Mouse (Mus musculus) T-helper 17 cell (primary cell): ENCODE data around the gene Lekr1.

Source experiments
- in situ Hi-C, 2 experiments: fragments of 300-600 bp; cut with MboI, MseI; formaldehyde crosslinking; loops; 1 replicate in 1 of 2; 2 replicates in 1 of 2; pipeline ENCODE4 v1.15.1; 2025; ENCODE audit warnings: high pct_unique_total_duplicates in 2 of 2

Gene Lekr1

GRCm38 (mm10) chr3:65829230-65829629 is 163.2 kb downstream of the Lekr1 start:
- in situ Hi-C loops, result no loop called here

- in situ Hi-C loops, result loop anchor here in 1 of 2 experiments (10.0 kb wide), 1 partner anchor 915 kb away; no protein-coding TSS in a partner anchor
Measured at GRCm38 (mm10) chr3:65829943-65830483, 164.0 kb downstream of the Lekr1 start.

- in situ Hi-C loops, result loop anchor here in 1 of 2 experiments (10.0 kb wide), 1 partner anchor 914 kb away; no protein-coding TSS in a partner anchor
Measured at GRCm38 (mm10) chr3:65830801-65831200, 164.8 kb downstream of the Lekr1 start.

GRCm38 (mm10) chr3:65832398-65832797 is 166.4 kb downstream of the Lekr1 start:
- in situ Hi-C loops, result loop anchor here in 1 of 2 experiments (10.0 kb wide), 1 partner anchor 912 kb away; no protein-coding TSS in a partner anchor

GRCm38 (mm10) chr3:65836435-65836834 is 170.4 kb downstream of the Lekr1 start:
- in situ Hi-C loops, result loop anchor here in 1 of 2 experiments (10.0 kb wide), 1 partner anchor 908 kb away; no protein-coding TSS in a partner anchor

- in situ Hi-C loops, result loop anchor here in 1 of 2 experiments (10.0 kb wide), 1 partner anchor 905 kb away; no protein-coding TSS in a partner anchor
Measured at GRCm38 (mm10) chr3:65839664-65840063, 173.6 kb downstream of the Lekr1 start.

GRCm38 (mm10) chr3:65841175-65841574 is 175.1 kb downstream of the Lekr1 start:
- in situ Hi-C loops, result no loop called here

- in situ Hi-C loops, result no loop called here
Measured at GRCm38 (mm10) chr3:65842515-65843184, 176.6 kb downstream of the Lekr1 start.

- in situ Hi-C loops, result no loop called here
Measured at GRCm38 (mm10) chr3:65843185-65843552, 177.1 kb downstream of the Lekr1 start.

- in situ Hi-C loops, result no loop called here
Measured at GRCm38 (mm10) chr3:65844302-65844701, 178.3 kb downstream of the Lekr1 start.

GRCm38 (mm10) chr3:65844851-65845552 is 179.0 kb downstream of the Lekr1 start:
- in situ Hi-C loops, result no loop called here

- in situ Hi-C loops, result no loop called here
Measured at GRCm38 (mm10) chr3:65847158-65847787, 181.2 kb downstream of the Lekr1 start.

GRCm38 (mm10) chr3:65853746-65854145 is 187.7 kb downstream of the Lekr1 start:
- in situ Hi-C loops, result loop anchor here in 1 of 2 experiments (10.0 kb wide), 1 partner anchor 529 kb away; no protein-coding TSS in a partner anchor

GRCm38 (mm10) chr3:65855521-65855920 is 189.5 kb downstream of the Lekr1 start:
- in situ Hi-C loops, result loop anchor here in 1 of 2 experiments (10.0 kb wide), 1 partner anchor 531 kb away; no protein-coding TSS in a partner anchor

GRCm38 (mm10) chr3:65858118-65858517 is 192.1 kb downstream of the Lekr1 start:
- in situ Hi-C loops, result loop anchor here in 1 of 2 experiments (10.0 kb wide), 1 partner anchor 533 kb away; no protein-coding TSS in a partner anchor

GRCm38 (mm10) chr3:65858741-65859348 is 192.8 kb downstream of the Lekr1 start:
- in situ Hi-C loops, result loop anchor here in 1 of 2 experiments (10.0 kb wide), 1 partner anchor 534 kb away; no protein-coding TSS in a partner anchor

GRCm38 (mm10) chr3:65859750-65860149 is 193.7 kb downstream of the Lekr1 start:
- in situ Hi-C loops, result loop anchor here (5.0 to 10.0 kb wide), 2 partner anchors 332 to 535 kb away; partner anchors contain the start of gene Tiparp (in 1 of the 2)

- in situ Hi-C loops, result loop anchor here in 1 of 2 experiments (5.0 kb wide), 1 partner anchor 334 kb away; the partner anchor contains the start of gene Tiparp
Measured at GRCm38 (mm10) chr3:65860903-65861302, 194.9 kb downstream of the Lekr1 start.

- in situ Hi-C loops, result loop anchor here in 1 of 2 experiments (5.0 kb wide), 1 partner anchor 334 kb away; the partner anchor contains the start of gene Tiparp
Measured at GRCm38 (mm10) chr3:65861471-65861881, 195.4 kb downstream of the Lekr1 start.

- in situ Hi-C loops, result loop anchor here in 1 of 2 experiments (5.0 kb wide), 1 partner anchor 336 kb away; the partner anchor contains the start of gene Tiparp
Measured at GRCm38 (mm10) chr3:65863297-65863696, 197.3 kb downstream of the Lekr1 start.
